ENCODE assay signal across 9 mouse cellular contexts in genomic region chr17:46890843-46891594, GRCm38 (mm10). TPM values are rescaled to one million over a fixed set of nuclear protein-coding genes. Genes with fewer than 3 reads are reported as not detected.
A peak's percentile ranks its signal among the peaks of the same experiment; 100 is the strongest.
DNase-seq lines count a peak whose midpoint lies in the region; ATAC-seq and TF ChIP-seq lines count a peak whose summit lies in the region.
"Had no signal": no experiment of that assay in that cellular context is flagged by ENCODE, and none has a peak within 500 bp of the region (broad histone marks: within the 10 kb centered on the region; RNA-seq: fewer than 3 reads in every experiment).

No protein-coding gene starts in this region.

- H3K9me3 ChIP-seq in forebrain, postnatal 0 days (ENCODE audit: low read length), result no peaks in the 10 kb centered on the region
- H3K9me3 ChIP-seq in hindbrain, embryonic 15.5 days, result no peaks in the 10 kb centered on the region
- no peaks in the 10 kb centered on the region for H3K9me3 ChIP-seq in limb, embryonic 13.5 days
- no peaks in the 10 kb centered on the region for H3K9me3 ChIP-seq in midbrain, embryonic 14.5 days (ENCODE audit: control insufficient read depth, low read length)

- 3% methylated on average over 64 of the region's 64 CpGs for WGBS in forebrain, postnatal 0 days
- 3% methylated on average over 58 of the region's 64 CpGs for WGBS in hindbrain, embryonic 15.5 days
- under 1% methylated on average over 64 of the region's 64 CpGs for WGBS in limb, embryonic 13.5 days
- 2% methylated on average over 64 of the region's 64 CpGs for WGBS in midbrain, embryonic 14.5 days

- H3K9ac ChIP-seq in forebrain, postnatal 0 days, result peak overlapping the region; percentile 88
- peak overlapping the region; percentile 89 for H3K9ac ChIP-seq in hindbrain, embryonic 15.5 days
- H3K9ac ChIP-seq in limb, embryonic 13.5 days, result peak overlapping the region; percentile 96
- peak overlapping the region; percentile 81 for H3K9ac ChIP-seq in midbrain, embryonic 14.5 days (replicated peaks; ENCODE audit: low read length)

- peak overlapping the region; percentile 98 for H3K27ac ChIP-seq in layer of hippocampus, adult 2 months
- H3K27ac ChIP-seq in forebrain, postnatal 0 days (ENCODE audit: low read depth, low read length), result peak overlapping the region; percentile 94
- H3K27ac ChIP-seq in hindbrain, embryonic 15.5 days (replicated peaks), result peak overlapping the region; percentile 90
- H3K27ac ChIP-seq in limb, embryonic 13.5 days, result peak overlapping the region; percentile 90
- H3K27ac ChIP-seq in midbrain, embryonic 14.5 days (replicated peaks; ENCODE audit: low read depth, low read length), result peak overlapping the region; percentile 96

- H3K36me3 ChIP-seq in forebrain, postnatal 0 days (ENCODE audit: insufficient read depth), result no peaks in the 10 kb centered on the region
- H3K36me3 ChIP-seq in hindbrain, embryonic 15.5 days, result no peaks in the 10 kb centered on the region
- peaks cover 18% of the 10 kb centered on the region for H3K36me3 ChIP-seq in limb, embryonic 13.5 days
- H3K36me3 ChIP-seq in midbrain, embryonic 14.5 days (ENCODE audit: control insufficient read depth, insufficient read depth, low read length), result 0 out of 2 replicates have a peak, but pooled peaks cover 3% of the 10 kb centered on the region

- peak; percentile 29 for TF ChIP-seq CTCF in layer of hippocampus, adult 2 months (conservative IDR thresholded peaks at IDR 0.05)
- no peak for TF ChIP-seq CTCF in forebrain, postnatal 0 days (IDR thresholded peaks at IDR 0.05; ENCODE audit: low read depth)

- DNase-seq in layer of hippocampus, adult 2 months (ENCODE audit: low spot score in 2 of 2), result peak in 1 of 2 experiments; percentile 39
- DNase-seq in layer of hippocampus, adult 9-11 months, result no peak
- peak; percentile 75 for DNase-seq in cerebellum, adult 11-12 months
- no peak for DNase-seq in forebrain, postnatal 0 days
- peak; percentile 30 for DNase-seq in midbrain, embryonic 14.5 days
- peak; percentile 47 for DNase-seq in telencephalon, adult 2 months (ENCODE audit: low read depth, low spot score)

- H3K4me3 ChIP-seq in layer of hippocampus, adult 2 months, result peak overlapping the region; percentile 66
- peak overlapping the region; percentile 88 for H3K4me3 ChIP-seq in forebrain, postnatal 0 days (ENCODE audit: low read depth, low read length)
- H3K4me3 ChIP-seq in hindbrain, embryonic 15.5 days, result peak overlapping the region; percentile 89
- H3K4me3 ChIP-seq in limb, embryonic 13.5 days, result peak overlapping the region; percentile 94
- H3K4me3 ChIP-seq in midbrain, embryonic 14.5 days (replicated peaks; ENCODE audit: low read depth, low read length), result peak overlapping the region; percentile 77

- H3K27me3 ChIP-seq in forebrain, postnatal 0 days (ENCODE audit: insufficient read depth, low read length), result no peaks in the 10 kb centered on the region
- no peaks in the 10 kb centered on the region for H3K27me3 ChIP-seq in hindbrain, embryonic 15.5 days
- no peaks in the 10 kb centered on the region for H3K27me3 ChIP-seq in limb, embryonic 13.5 days
- no peaks in the 10 kb centered on the region for H3K27me3 ChIP-seq in midbrain, embryonic 14.5 days (ENCODE audit: control insufficient read depth, insufficient read depth, low read length)

- peak; percentile 25 for ATAC-seq in forebrain, postnatal 0 days
- peak; percentile 16 for ATAC-seq in hindbrain, embryonic 15.5 days (ENCODE audit: low FRiP score, low read depth)
- peak; percentile 8 for ATAC-seq in limb, embryonic 13.5 days (ENCODE audit: low FRiP score, low read depth)
- ATAC-seq in midbrain, embryonic 14.5 days (ENCODE audit: low FRiP score, low TSS enrichment), result peak; percentile 31; the same call in 1 of the 2 replicates

- peak overlapping the region; percentile 93 for H3K4me2 ChIP-seq in forebrain, postnatal 0 days (ENCODE audit: low read depth)
- peak overlapping the region; percentile 90 for H3K4me2 ChIP-seq in hindbrain, embryonic 15.5 days
- peak overlapping the region; percentile 99 for H3K4me2 ChIP-seq in limb, embryonic 13.5 days (replicated peaks)
- H3K4me2 ChIP-seq in midbrain, embryonic 14.5 days (ENCODE audit: low read length), result peak overlapping the region; percentile 67

- H3K4me1 ChIP-seq in forebrain, postnatal 0 days (ENCODE audit: insufficient read depth), result peaks cover 14% of the 10 kb centered on the region
- peaks cover 41% of the 10 kb centered on the region for H3K4me1 ChIP-seq in hindbrain, embryonic 15.5 days (replicated peaks)
- peaks cover 38% of the 10 kb centered on the region for H3K4me1 ChIP-seq in limb, embryonic 13.5 days
- H3K4me1 ChIP-seq in midbrain, embryonic 14.5 days (ENCODE audit: control insufficient read depth, insufficient read depth, low read length), result peaks cover 24% of the 10 kb centered on the region

RNA-seq across cellular contexts. Expression of gene Tbcc, which starts 0.5 kb away (rescaled TPM):
- total RNA-seq in layer of hippocampus, adult 2 months (2021), result 10 to 100 TPM; 27.3 to 36.3 TPM
- total RNA-seq in forebrain, postnatal 0 days (2014; rRNA removed), result 46.2 and 63.4 TPM in 2 replicates
- polyA plus RNA-seq in forebrain, postnatal 0 days (2015; fragmentation: Nextera tagmentation; extraction: Ambion mirVana), result 52.2 and 53.0 TPM in 2 replicates
- 57.5 and 60.8 TPM in 2 replicates for polyA plus RNA-seq in hindbrain, embryonic 15.5 days (2015; fragmentation: Nextera tagmentation; extraction: Ambion mirVana)
- 57.8 and 58.0 TPM in 2 replicates for polyA plus RNA-seq in limb, embryonic 13.5 days (2015; fragmentation: Nextera tagmentation; extraction: Ambion mirVana)
- polyA plus RNA-seq in midbrain, embryonic 14.5 days (2014; fragmentation: Nextera tagmentation; extraction: Ambion mirVana), result 62.8 and 67.6 TPM in 2 replicates

RNA-seq across cellular contexts. Expression of gene Prph2, which starts 19.2 kb away (rescaled TPM):
- total RNA-seq in layer of hippocampus, adult 2 months (2021), result not detected
- total RNA-seq in forebrain, postnatal 0 days (2014; rRNA removed), result 0.14 TPM in 1 of 2 replicates, not detected in the other
- not detected in 2 replicates for polyA plus RNA-seq in forebrain, postnatal 0 days (2015; fragmentation: Nextera tagmentation; extraction: Ambion mirVana)
- 0.05 TPM in 1 of 2 replicates, not detected in the other for polyA plus RNA-seq in hindbrain, embryonic 15.5 days (2015; fragmentation: Nextera tagmentation; extraction: Ambion mirVana)
- polyA plus RNA-seq in limb, embryonic 13.5 days (2015; fragmentation: Nextera tagmentation; extraction: Ambion mirVana), result not detected in 2 replicates
- polyA plus RNA-seq in midbrain, embryonic 14.5 days (2014; fragmentation: Nextera tagmentation; extraction: Ambion mirVana), result not detected in 2 replicates
- total RNA-seq: heart, postnatal 36 days had no signal

RNA-seq across cellular contexts. Expression of gene Bicral, which starts 32.7 kb away (rescaled TPM):
- 10 to 100 TPM; 56.1 to 61.3 TPM for total RNA-seq in layer of hippocampus, adult 2 months (2021)
- total RNA-seq in forebrain, postnatal 0 days (2014; rRNA removed), result 17.4 and 36.7 TPM in 2 replicates
- polyA plus RNA-seq in forebrain, postnatal 0 days (2015; fragmentation: Nextera tagmentation; extraction: Ambion mirVana), result 3.8 and 6.7 TPM in 2 replicates
- polyA plus RNA-seq in hindbrain, embryonic 15.5 days (2015; fragmentation: Nextera tagmentation; extraction: Ambion mirVana), result 7.7 and 10.3 TPM in 2 replicates
- 3.9 and 4.6 TPM in 2 replicates for polyA plus RNA-seq in limb, embryonic 13.5 days (2015; fragmentation: Nextera tagmentation; extraction: Ambion mirVana)
- polyA plus RNA-seq in midbrain, embryonic 14.5 days (2014; fragmentation: Nextera tagmentation; extraction: Ambion mirVana), result 10.2 and 11.6 TPM in 2 replicates

Comparison
In these comparisons a context has a peak if more than half of its experiments do, and no peak if none do; other contexts are left out.
1. DNase-seq: peak in cerebellum, adult 11-12 months (single experiment), midbrain, embryonic 14.5 days (single experiment) and telencephalon, adult 2 months (single experiment); none in layer of hippocampus, adult 9-11 months (single experiment) and forebrain, postnatal 0 days (single experiment).
2. Peak in every context shown above with its lines, with median percentiles within 50 percentile points of each other: H3K27ac ChIP-seq, H3K4me3 ChIP-seq, ATAC-seq, H3K4me2 ChIP-seq and H3K9ac ChIP-seq.